Mouse (Mus musculus): ENCODE results near the gene Nsd1. TPM values are rescaled to one million over a fixed set of nuclear protein-coding genes. Genes with fewer than 3 reads are reported as not detected.
A peak's percentile ranks its signal among the peaks of the same experiment; 100 is the strongest.

The Nsd1 gene
- polyA plus RNA-seq, 1 experiment from 2014 or later, result 55.7 TPM

DNA sequence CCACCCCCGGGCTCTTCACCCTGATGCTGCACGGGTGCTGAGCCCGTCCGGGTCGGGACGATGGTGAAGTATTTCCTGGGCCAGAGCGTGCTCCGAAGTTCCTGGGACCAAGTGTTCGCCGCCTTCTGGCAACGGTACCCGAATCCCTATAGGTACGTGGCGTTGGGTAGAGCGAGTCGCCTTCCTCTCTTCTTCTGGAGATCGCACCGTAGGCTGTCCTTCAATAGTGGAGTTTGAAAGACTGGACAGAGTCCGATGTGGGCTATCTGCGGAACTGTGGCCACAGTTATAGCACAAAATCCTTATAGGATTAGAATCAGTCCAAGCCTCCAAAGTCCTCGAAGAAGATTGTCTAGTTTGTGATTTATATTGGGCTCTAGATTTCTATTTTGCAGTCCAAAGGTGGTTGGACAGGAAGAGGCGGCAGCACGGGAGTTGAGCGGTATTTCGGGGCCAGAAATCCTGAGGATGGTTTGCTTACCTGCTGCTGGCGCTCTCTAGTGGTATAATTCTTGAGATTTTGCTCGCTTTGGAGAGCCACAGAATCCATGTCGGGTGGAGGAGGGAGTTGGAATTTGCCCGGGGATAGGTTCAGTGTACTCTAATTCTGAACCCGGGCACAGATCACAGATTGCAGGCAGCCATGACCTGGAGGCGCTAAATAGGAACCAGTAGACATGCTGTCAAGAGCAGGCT lies 112.7 kb downstream of the Nsd1 start:
- Histone ChIP-seq H3K4me1 (ENCODE audit: insufficient read depth, low read depth, low read length) (peaks cover 10% of the 10 kb centered on the region; the same call in 1 of the 2 replicates), H3K4me3 (ENCODE audit: low read depth, low read length) (peak overlapping the region; percentile 85), H3K4me2 (replicated peaks; ENCODE audit: low read depth, low read length) (peak overlapping the region; percentile 86), H3K36me3 (ENCODE audit: insufficient read depth, low read length) (0 out of 2 replicates have a peak, but pooled peaks cover 15% of the 10 kb centered on the region), H3K9me3 (ENCODE audit: low read length) (no peaks in the 10 kb centered on the region), H3K27me3 (replicated peaks; ENCODE audit: insufficient read depth, low read length) (no peaks in the 10 kb centered on the region), H3K27ac (ENCODE audit: low read length) (peak overlapping the region; percentile 77), H3K9ac (replicated peaks; ENCODE audit: low read depth) (peak overlapping the region; percentile 90)
- TF ChIP-seq EP300 (IDR thresholded peaks at IDR 0.05), result no peak
- peak; percentile 60 for TF ChIP-seq CTCF (IDR thresholded peaks at IDR 0.05)
- DNase-seq (ENCODE audit: low spot score) (peak; percentile 73), ATAC-seq (peak; percentile 46)
- WGBS, result 2% methylated on average over 31 of the region's 31 CpGs

DNA sequence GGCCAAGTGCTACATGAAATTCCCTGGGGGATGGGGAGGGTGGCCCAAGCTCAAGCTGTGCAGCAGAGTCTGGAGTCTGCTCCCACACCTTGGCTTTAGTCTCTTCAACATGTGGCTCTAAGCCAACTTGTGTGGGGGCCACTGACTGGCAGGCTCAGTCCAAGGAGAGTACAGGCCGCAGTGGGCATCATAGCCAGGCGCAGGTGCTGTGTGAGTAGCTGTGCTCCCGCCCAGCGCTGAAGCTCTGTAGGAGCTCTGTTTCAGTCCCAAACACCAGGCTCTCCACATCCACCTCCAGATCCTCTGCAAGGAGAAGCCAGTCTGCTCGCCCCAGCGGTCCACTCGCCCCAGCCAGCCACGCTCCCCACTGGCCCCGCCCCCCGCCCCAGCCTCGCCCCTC lies 116.0 kb downstream of the Nsd1 start:
- no peaks in the 10 kb centered on the region for H3K27me3 ChIP-seq (replicated peaks; ENCODE audit: insufficient read depth, low read length)
- no peak for ATAC-seq
- WGBS, result 75% methylated on average over 9 of the region's 11 CpGs
- no peak overlapping the region for H3K4me2 ChIP-seq (replicated peaks; ENCODE audit: low read depth, low read length)
- TF ChIP-seq CTCF (IDR thresholded peaks at IDR 0.05) (no peak), EP300 (IDR thresholded peaks at IDR 0.05) (no peak)
- H3K4me1 ChIP-seq (ENCODE audit: insufficient read depth, low read depth, low read length), result peaks cover 16% of the 10 kb centered on the region
- H3K9ac ChIP-seq (replicated peaks; ENCODE audit: low read depth), result no peak overlapping the region
- DNase-seq (ENCODE audit: low spot score), result no peak
- no peaks in the 10 kb centered on the region for H3K9me3 ChIP-seq (ENCODE audit: low read length)
- no peak overlapping the region for H3K27ac ChIP-seq (ENCODE audit: low read length)
- H3K4me3 ChIP-seq (ENCODE audit: low read depth, low read length), result no peak overlapping the region
- 0 out of 2 replicates have a peak, but pooled peaks cover 15% of the 10 kb centered on the region for H3K36me3 ChIP-seq (ENCODE audit: insufficient read depth, low read length)

DNA sequence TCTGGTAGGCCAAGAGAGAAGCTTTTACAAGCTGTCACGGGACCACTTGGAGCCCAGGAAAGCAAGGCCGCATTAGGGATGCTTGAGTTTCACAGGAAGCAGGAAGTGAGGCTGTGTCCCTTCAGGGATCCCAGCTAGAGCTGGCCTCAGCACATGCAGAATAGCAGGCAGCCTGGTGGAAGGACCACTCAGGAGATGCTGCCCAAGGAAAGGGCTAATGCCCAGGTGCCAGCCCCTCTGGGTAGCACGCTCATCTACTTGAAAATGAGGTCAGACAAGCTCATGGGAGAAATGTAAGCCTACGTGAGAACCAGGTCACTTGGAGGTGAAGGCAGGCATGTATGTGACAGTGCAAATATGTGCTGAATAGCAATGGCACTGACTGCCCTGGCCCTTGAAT lies 117.6 kb downstream of the Nsd1 start:
- no peak overlapping the region for H3K9ac ChIP-seq (replicated peaks; ENCODE audit: low read depth)
- DNase-seq (ENCODE audit: low spot score), result no peak
- no peak for ATAC-seq
- no peak overlapping the region for H3K4me2 ChIP-seq (replicated peaks; ENCODE audit: low read depth, low read length)
- 31% methylated on average over 4 of the region's 4 CpGs for WGBS
- no peak overlapping the region for H3K4me3 ChIP-seq (ENCODE audit: low read depth, low read length)
- H3K27ac ChIP-seq (ENCODE audit: low read length), result no peak overlapping the region
- 0 out of 2 replicates have a peak, but pooled peaks cover 15% of the 10 kb centered on the region for H3K36me3 ChIP-seq (ENCODE audit: insufficient read depth, low read length)
- H3K27me3 ChIP-seq (replicated peaks; ENCODE audit: insufficient read depth, low read length), result no peaks in the 10 kb centered on the region
- peaks cover 8% of the 10 kb centered on the region; the same call in 1 of the 2 replicates for H3K4me1 ChIP-seq (ENCODE audit: insufficient read depth, low read depth, low read length)
- no peak for TF ChIP-seq CTCF (IDR thresholded peaks at IDR 0.05)
- no peak for TF ChIP-seq EP300 (IDR thresholded peaks at IDR 0.05)
- no peaks in the 10 kb centered on the region for H3K9me3 ChIP-seq (ENCODE audit: low read length)

DNA sequence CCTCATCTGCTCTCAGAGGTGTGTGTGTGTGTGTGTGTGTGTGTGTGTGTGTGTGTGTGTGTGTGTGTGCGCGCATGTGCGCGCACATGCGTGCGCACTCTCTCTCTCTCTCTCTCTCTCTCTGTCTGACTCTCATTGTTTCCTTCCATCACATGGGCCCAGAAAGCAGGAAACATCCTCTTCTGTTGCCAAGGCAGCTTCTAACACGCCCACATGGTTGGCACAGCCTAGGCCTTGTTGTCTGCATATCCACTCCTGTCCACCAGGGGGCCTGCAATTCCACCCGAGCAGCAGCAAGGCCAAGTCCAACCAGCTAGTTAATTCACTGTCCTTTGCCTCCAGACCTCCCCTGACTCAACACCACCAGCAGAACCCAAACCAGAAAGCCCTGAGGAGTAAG lies 118.1 kb downstream of the Nsd1 start:
- Histone ChIP-seq H3K27me3 (replicated peaks; ENCODE audit: insufficient read depth, low read length) (no peaks in the 10 kb centered on the region), H3K9me3 (ENCODE audit: low read length) (no peaks in the 10 kb centered on the region), H3K4me1 (ENCODE audit: insufficient read depth, low read depth, low read length) (peaks cover 8% of the 10 kb centered on the region; the same call in 1 of the 2 replicates), H3K4me3 (ENCODE audit: low read depth, low read length) (no peak overlapping the region), H3K9ac (replicated peaks; ENCODE audit: low read depth) (no peak overlapping the region), H3K36me3 (ENCODE audit: insufficient read depth, low read length) (0 out of 2 replicates have a peak, but pooled peaks cover 15% of the 10 kb centered on the region), H3K27ac (ENCODE audit: low read length) (no peak overlapping the region), H3K4me2 (replicated peaks; ENCODE audit: low read depth, low read length) (no peak overlapping the region)
- ATAC-seq (peak; percentile 59), DNase-seq (ENCODE audit: low spot score) (peak; percentile 91)
- TF ChIP-seq CTCF (IDR thresholded peaks at IDR 0.05), result peak; percentile 95
- no peak for TF ChIP-seq EP300 (IDR thresholded peaks at IDR 0.05)
- 45% methylated on average over 8 of the region's 8 CpGs for WGBS

DNA sequence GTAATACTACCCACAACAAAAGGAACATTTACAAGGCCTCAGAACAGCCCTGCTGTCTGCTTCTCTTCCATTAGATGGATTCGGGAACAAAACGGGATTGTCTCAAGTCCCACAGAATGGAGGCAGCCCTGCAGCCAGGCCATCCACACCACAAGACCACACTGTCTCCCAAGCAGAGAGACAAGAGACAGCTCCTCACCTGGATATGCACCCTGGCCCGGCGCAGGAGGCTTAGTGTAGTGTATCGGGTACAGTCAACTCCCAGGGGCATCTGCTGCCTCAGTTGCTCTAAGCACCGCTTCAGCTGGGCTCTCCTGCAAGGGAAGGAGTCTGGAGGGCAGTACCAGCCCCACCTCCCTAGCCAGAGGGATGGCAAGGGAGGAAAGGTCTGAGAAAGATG lies 118.6 kb downstream of the Nsd1 start:
- H3K4me3 ChIP-seq (ENCODE audit: low read depth, low read length), result no peak overlapping the region
- H3K36me3 ChIP-seq (ENCODE audit: insufficient read depth, low read length), result 0 out of 2 replicates have a peak, but pooled peaks cover 15% of the 10 kb centered on the region
- no peaks in the 10 kb centered on the region for H3K27me3 ChIP-seq (replicated peaks; ENCODE audit: insufficient read depth, low read length)
- no peak overlapping the region for H3K9ac ChIP-seq (replicated peaks; ENCODE audit: low read depth)
- ATAC-seq (no peak), DNase-seq (ENCODE audit: low spot score) (no peak)
- no peak overlapping the region for H3K4me2 ChIP-seq (replicated peaks; ENCODE audit: low read depth, low read length)
- H3K4me1 ChIP-seq (ENCODE audit: insufficient read depth, low read depth, low read length), result peaks cover 8% of the 10 kb centered on the region; the same call in 1 of the 2 replicates
- no peak overlapping the region for H3K27ac ChIP-seq (ENCODE audit: low read length)
- H3K9me3 ChIP-seq (ENCODE audit: low read length), result no peaks in the 10 kb centered on the region
- TF ChIP-seq EP300 (IDR thresholded peaks at IDR 0.05) (no peak), CTCF (IDR thresholded peaks at IDR 0.05) (no peak)
- 80% methylated on average over 6 of the region's 6 CpGs for WGBS

DNA sequence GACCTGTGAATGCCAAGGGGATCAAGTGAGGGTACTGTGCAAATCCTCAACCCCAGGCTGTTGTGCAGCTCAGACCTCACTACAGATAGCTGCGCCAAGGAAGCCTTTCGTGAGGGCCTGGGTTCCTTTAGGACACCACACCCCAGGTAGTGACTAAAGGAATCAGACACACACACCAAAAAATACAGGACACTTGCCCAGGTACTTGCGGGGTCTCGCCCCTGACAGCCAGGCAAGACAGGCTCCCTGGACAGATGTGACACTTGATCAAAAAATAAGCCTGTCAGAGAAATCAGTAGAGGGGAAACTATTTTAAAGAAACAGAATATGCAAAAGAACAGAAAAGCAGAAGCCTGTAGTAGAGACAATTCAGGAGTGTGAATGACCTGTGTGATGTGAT lies 119.1 kb downstream of the Nsd1 start:
- DNase-seq (ENCODE audit: low spot score) (no peak), ATAC-seq (no peak)
- H3K9ac ChIP-seq (replicated peaks; ENCODE audit: low read depth), result no peak overlapping the region
- WGBS, result 79% methylated on average over 4 of the region's 4 CpGs
- no peak overlapping the region for H3K4me2 ChIP-seq (replicated peaks; ENCODE audit: low read depth, low read length)
- H3K27me3 ChIP-seq (replicated peaks; ENCODE audit: insufficient read depth, low read length), result no peaks in the 10 kb centered on the region
- H3K4me1 ChIP-seq (ENCODE audit: insufficient read depth, low read depth, low read length), result peaks cover 8% of the 10 kb centered on the region; the same call in 1 of the 2 replicates
- no peak overlapping the region for H3K27ac ChIP-seq (ENCODE audit: low read length)
- TF ChIP-seq EP300 (IDR thresholded peaks at IDR 0.05) (no peak), CTCF (IDR thresholded peaks at IDR 0.05) (no peak)
- H3K4me3 ChIP-seq (ENCODE audit: low read depth, low read length), result no peak overlapping the region
- H3K9me3 ChIP-seq (ENCODE audit: low read length), result no peaks in the 10 kb centered on the region
- H3K36me3 ChIP-seq (ENCODE audit: insufficient read depth, low read length), result 0 out of 2 replicates have a peak, but pooled peaks cover 13% of the 10 kb centered on the region

Measured in lung, postnatal 0 days (tissue).